ENCODE assay signal across 8 mouse cellular contexts in genomic region chr9:44391466-44391865, GRCm38 (mm10). TPM values are rescaled to one million over a fixed set of nuclear protein-coding genes. Genes with fewer than 3 reads are reported as not detected.
DNase-seq lines count a peak whose midpoint lies in the region; ATAC-seq and TF ChIP-seq lines count a peak whose summit lies in the region.

No protein-coding gene starts in this region.

- peak; percentile 84 for DNase-seq in hindbrain, embryonic 11.5 days (ENCODE audit: low spot score)
- peak; percentile 42 for DNase-seq in limb, embryonic 14.5 days (ENCODE audit: low spot score)

- no peak overlapping the region for H3K9ac ChIP-seq in hindbrain, embryonic 11.5 days (ENCODE audit: low read depth, low read length)
- no peak overlapping the region for H3K9ac ChIP-seq in hindbrain, embryonic 12.5 days
- H3K9ac ChIP-seq in forebrain, embryonic 13.5 days, result no peak overlapping the region
- H3K9ac ChIP-seq in intestine, embryonic 16.5 days (ENCODE audit: low read depth, low read length), result no peak overlapping the region
- no peak overlapping the region for H3K9ac ChIP-seq in limb, embryonic 14.5 days (ENCODE audit: low read depth, low read length, severe bottlenecking)
- no peak overlapping the region for H3K9ac ChIP-seq in midbrain, embryonic 16.5 days (ENCODE audit: low read depth, low read length)
- no peak overlapping the region for H3K9ac ChIP-seq in stomach, embryonic 14.5 days (replicated peaks; ENCODE audit: low read depth, low read length)

- H3K27me3 ChIP-seq in hindbrain, embryonic 11.5 days (ENCODE audit: control insufficient read depth, insufficient read depth, low read length), result no peaks in the 10 kb centered on the region
- H3K27me3 ChIP-seq in hindbrain, embryonic 12.5 days, result no peaks in the 10 kb centered on the region
- no peaks in the 10 kb centered on the region for H3K27me3 ChIP-seq in forebrain, embryonic 13.5 days
- H3K27me3 ChIP-seq in intestine, embryonic 16.5 days (replicated peaks; ENCODE audit: control insufficient read depth, insufficient read depth, low read length), result no peaks in the 10 kb centered on the region
- no peaks in the 10 kb centered on the region for H3K27me3 ChIP-seq in limb, embryonic 14.5 days (ENCODE audit: control insufficient read depth, insufficient read depth, low read length)
- no peaks in the 10 kb centered on the region for H3K27me3 ChIP-seq in midbrain, embryonic 16.5 days (ENCODE audit: control insufficient read depth, insufficient read depth, low read depth, low read length)
- H3K27me3 ChIP-seq in stomach, embryonic 14.5 days (ENCODE audit: control insufficient read depth, insufficient read depth, low read length), result no peaks in the 10 kb centered on the region

- TF ChIP-seq CTCF in bone marrow macrophage, adult 2 months (IDR thresholded peaks at IDR 0.05; ENCODE audit: low read depth, low read length), result peak; percentile 52

- 47% methylated on average over 4 of the region's 4 CpGs for WGBS in hindbrain, embryonic 11.5 days
- WGBS in hindbrain, embryonic 12.5 days, result 43% methylated on average over 4 of the region's 4 CpGs
- 43% methylated on average over 4 of the region's 4 CpGs for WGBS in forebrain, embryonic 13.5 days
- WGBS in intestine, embryonic 16.5 days, result 43% methylated on average over 4 of the region's 4 CpGs
- 35% methylated on average over 4 of the region's 4 CpGs for WGBS in limb, embryonic 14.5 days
- WGBS in midbrain, embryonic 16.5 days, result 40% methylated on average over 4 of the region's 4 CpGs
- 41% methylated on average over 4 of the region's 4 CpGs for WGBS in stomach, embryonic 14.5 days

- no peak overlapping the region for H3K4me3 ChIP-seq in hindbrain, embryonic 11.5 days (ENCODE audit: low read depth, low read length)
- H3K4me3 ChIP-seq in hindbrain, embryonic 12.5 days, result no peak overlapping the region
- H3K4me3 ChIP-seq in bone marrow macrophage, adult 2 months (ENCODE audit: insufficient read depth, low read length), result no peak overlapping the region
- no peak overlapping the region for H3K4me3 ChIP-seq in forebrain, embryonic 13.5 days
- no peak overlapping the region for H3K4me3 ChIP-seq in intestine, embryonic 16.5 days (ENCODE audit: low read length)
- no peak overlapping the region for H3K4me3 ChIP-seq in limb, embryonic 14.5 days (replicated peaks; ENCODE audit: low read length)
- H3K4me3 ChIP-seq in midbrain, embryonic 16.5 days (ENCODE audit: low read depth, low read length), result no peak overlapping the region
- no peak overlapping the region for H3K4me3 ChIP-seq in stomach, embryonic 14.5 days (ENCODE audit: low read depth, low read length)

- peaks cover 18% of the 10 kb centered on the region for H3K36me3 ChIP-seq in hindbrain, embryonic 11.5 days (ENCODE audit: control insufficient read depth, insufficient read depth, low read length)
- H3K36me3 ChIP-seq in hindbrain, embryonic 12.5 days, result peaks cover 56% of the 10 kb centered on the region
- peaks cover 53% of the 10 kb centered on the region for H3K36me3 ChIP-seq in forebrain, embryonic 13.5 days (ENCODE audit: poor library complexity, severe bottlenecking)
- peaks cover 23% of the 10 kb centered on the region for H3K36me3 ChIP-seq in intestine, embryonic 16.5 days (ENCODE audit: control insufficient read depth, insufficient read depth, low read length)
- H3K36me3 ChIP-seq in limb, embryonic 14.5 days (ENCODE audit: control insufficient read depth, insufficient read depth, low read length), result peaks cover 59% of the 10 kb centered on the region
- peaks cover 33% of the 10 kb centered on the region for H3K36me3 ChIP-seq in midbrain, embryonic 16.5 days (ENCODE audit: control insufficient read depth, insufficient read depth, low read length)
- peaks cover 45% of the 10 kb centered on the region for H3K36me3 ChIP-seq in stomach, embryonic 14.5 days (ENCODE audit: control insufficient read depth, insufficient read depth, low read length)

- H3K4me1 ChIP-seq in hindbrain, embryonic 11.5 days (replicated peaks; ENCODE audit: control insufficient read depth, insufficient read depth, low read length), result no peaks in the 10 kb centered on the region
- H3K4me1 ChIP-seq in hindbrain, embryonic 12.5 days, result peaks cover 3% of the 10 kb centered on the region; the same call in 1 of the 2 replicates
- peaks cover 10% of the 10 kb centered on the region for H3K4me1 ChIP-seq in bone marrow macrophage, adult 2 months (ENCODE audit: control insufficient read depth, insufficient read depth, low read length)
- no peaks in the 10 kb centered on the region for H3K4me1 ChIP-seq in forebrain, embryonic 13.5 days
- 0 out of 2 replicates have a peak, but pooled peaks cover 3% of the 10 kb centered on the region for H3K4me1 ChIP-seq in intestine, embryonic 16.5 days (ENCODE audit: control insufficient read depth, insufficient read depth, low read length)
- no peaks in the 10 kb centered on the region for H3K4me1 ChIP-seq in limb, embryonic 14.5 days (ENCODE audit: control insufficient read depth, insufficient read depth, low read length)
- H3K4me1 ChIP-seq in midbrain, embryonic 16.5 days (ENCODE audit: control insufficient read depth, insufficient read depth, low read length), result no peaks in the 10 kb centered on the region
- H3K4me1 ChIP-seq in stomach, embryonic 14.5 days (ENCODE audit: control insufficient read depth, insufficient read depth, low read length), result 0 out of 2 replicates have a peak, but pooled peaks cover 3% of the 10 kb centered on the region

- H3K27ac ChIP-seq in hindbrain, embryonic 11.5 days (ENCODE audit: low read depth, low read length), result no peak overlapping the region
- no peak overlapping the region for H3K27ac ChIP-seq in hindbrain, embryonic 12.5 days
- H3K27ac ChIP-seq in bone marrow macrophage, adult 2 months (ENCODE audit: insufficient read depth, low read depth, low read length), result no peak overlapping the region
- no peak overlapping the region for H3K27ac ChIP-seq in forebrain, embryonic 13.5 days
- H3K27ac ChIP-seq in intestine, embryonic 16.5 days (ENCODE audit: low read length), result no peak overlapping the region
- no peak overlapping the region for H3K27ac ChIP-seq in limb, embryonic 14.5 days (replicated peaks; ENCODE audit: low read depth, low read length)
- H3K27ac ChIP-seq in midbrain, embryonic 16.5 days (ENCODE audit: low read length), result no peak overlapping the region
- no peak overlapping the region for H3K27ac ChIP-seq in stomach, embryonic 14.5 days (ENCODE audit: low read length)

- H3K4me2 ChIP-seq in hindbrain, embryonic 11.5 days (replicated peaks; ENCODE audit: low read depth, low read length), result no peak overlapping the region
- H3K4me2 ChIP-seq in hindbrain, embryonic 12.5 days (replicated peaks), result no peak overlapping the region
- no peak overlapping the region for H3K4me2 ChIP-seq in forebrain, embryonic 13.5 days
- no peak overlapping the region for H3K4me2 ChIP-seq in intestine, embryonic 16.5 days (ENCODE audit: low read depth, low read length)
- H3K4me2 ChIP-seq in limb, embryonic 14.5 days (replicated peaks; ENCODE audit: low read depth, low read length, severe bottlenecking), result no peak overlapping the region
- no peak overlapping the region for H3K4me2 ChIP-seq in midbrain, embryonic 16.5 days (ENCODE audit: low read length)
- H3K4me2 ChIP-seq in stomach, embryonic 14.5 days (replicated peaks; ENCODE audit: low read depth, low read length), result no peak overlapping the region

- TF ChIP-seq POLR2A in bone marrow macrophage, adult 2 months (IDR thresholded peaks at IDR 0.05; ENCODE audit: borderline replicate concordance, low read depth, low read length), result no peak
- no peak for TF ChIP-seq POLR2A in limb, embryonic 14.5 days (IDR thresholded peaks at IDR 0.05; ENCODE audit: borderline replicate concordance, extremely low read depth, insufficient read depth, insufficient read length)

- H3K9me3 ChIP-seq in hindbrain, embryonic 11.5 days (ENCODE audit: control insufficient read depth, low read length), result no peaks in the 10 kb centered on the region
- no peaks in the 10 kb centered on the region for H3K9me3 ChIP-seq in hindbrain, embryonic 12.5 days (replicated peaks)
- no peaks in the 10 kb centered on the region for H3K9me3 ChIP-seq in forebrain, embryonic 13.5 days (replicated peaks)
- no peaks in the 10 kb centered on the region for H3K9me3 ChIP-seq in intestine, embryonic 16.5 days (ENCODE audit: control insufficient read depth, low read length)
- no peaks in the 10 kb centered on the region for H3K9me3 ChIP-seq in limb, embryonic 14.5 days (ENCODE audit: control insufficient read depth, low read length)
- H3K9me3 ChIP-seq in midbrain, embryonic 16.5 days (replicated peaks; ENCODE audit: control insufficient read depth, low read length, poor library complexity, severe bottlenecking), result no peaks in the 10 kb centered on the region
- no peaks in the 10 kb centered on the region for H3K9me3 ChIP-seq in stomach, embryonic 14.5 days (ENCODE audit: control insufficient read depth, low read depth, low read length)

- 0 out of 2 replicates have a peak, but pooled peaks have one; percentile 47 for ATAC-seq in hindbrain, embryonic 11.5 days (ENCODE audit: low FRiP score)
- ATAC-seq in hindbrain, embryonic 12.5 days (ENCODE audit: low FRiP score), result no peak
- 0 out of 2 replicates have a peak, but pooled peaks have one; percentile 51 for ATAC-seq in forebrain, embryonic 13.5 days
- ATAC-seq in intestine, embryonic 16.5 days, result peak; percentile 27
- peak; percentile 55 for ATAC-seq in limb, embryonic 14.5 days (ENCODE audit: low FRiP score, low read depth)
- ATAC-seq in midbrain, embryonic 16.5 days, result 0 out of 2 replicates have a peak, but pooled peaks have one; percentile 52
- peak; percentile 37; the same call in 1 of the 2 replicates for ATAC-seq in stomach, embryonic 14.5 days (ENCODE audit: insufficient number of reproducible peaks, insufficient read depth, low FRiP score, low read depth)

RNA-seq across cellular contexts. Expression of gene Slc37a4, which starts 5.2 kb away (rescaled TPM):
- polyA plus RNA-seq in hindbrain, embryonic 11.5 days (2014; fragmentation: Nextera tagmentation; extraction: Ambion mirVana), result 27.9 and 31.5 TPM in 2 replicates
- 38.7 TPM in 2 replicates for polyA plus RNA-seq in hindbrain, embryonic 12.5 days (2016; fragmentation: Nextera tagmentation; extraction: Ambion mirVana)
- polyA plus RNA-seq in bone marrow macrophage, adult 2 months (2012; ENCODE audit: insufficient read depth, insufficient read length, missing spikeins), result 9.4 and 11.5 TPM in 2 replicates
- polyA plus RNA-seq in forebrain, embryonic 13.5 days (2015; fragmentation: Nextera tagmentation; extraction: Ambion mirVana), result 23.3 and 29.6 TPM in 2 replicates
- 87.2 and 101 TPM in 2 replicates for polyA plus RNA-seq in intestine, embryonic 16.5 days (2015; fragmentation: Nextera tagmentation; extraction: Ambion mirVana)
- 17.5 and 21.6 TPM in 2 replicates for polyA plus RNA-seq in limb, embryonic 14.5 days (2012; rRNA removed)
- 12.5 and 16.0 TPM in 2 replicates for polyA plus RNA-seq in limb, embryonic 14.5 days (2014; fragmentation: Nextera tagmentation; extraction: Ambion mirVana)
- 43.1 and 46.6 TPM in 2 replicates for polyA plus RNA-seq in midbrain, embryonic 16.5 days (2015; fragmentation: Nextera tagmentation; extraction: Ambion mirVana)
- 22.3 and 23.7 TPM in 2 replicates for polyA plus RNA-seq in stomach, embryonic 14.5 days (2014; fragmentation: Nextera tagmentation; extraction: Ambion mirVana)

RNA-seq across cellular contexts. Expression of gene Hyou1, which starts 12.2 kb away (rescaled TPM):
- polyA plus RNA-seq in hindbrain, embryonic 11.5 days (2014; fragmentation: Nextera tagmentation; extraction: Ambion mirVana), result 29.7 and 31.8 TPM in 2 replicates
- 35.8 and 39.1 TPM in 2 replicates for polyA plus RNA-seq in hindbrain, embryonic 12.5 days (2016; fragmentation: Nextera tagmentation; extraction: Ambion mirVana)
- 32.8 and 33.6 TPM in 2 replicates for polyA plus RNA-seq in bone marrow macrophage, adult 2 months (2012; ENCODE audit: insufficient read depth, insufficient read length, missing spikeins)
- 22.4 and 26.5 TPM in 2 replicates for polyA plus RNA-seq in forebrain, embryonic 13.5 days (2015; fragmentation: Nextera tagmentation; extraction: Ambion mirVana)
- polyA plus RNA-seq in intestine, embryonic 16.5 days (2015; fragmentation: Nextera tagmentation; extraction: Ambion mirVana), result 36.5 and 41.2 TPM in 2 replicates
- 64.1 and 64.4 TPM in 2 replicates for polyA plus RNA-seq in limb, embryonic 14.5 days (2012; rRNA removed)
- polyA plus RNA-seq in limb, embryonic 14.5 days (2014; fragmentation: Nextera tagmentation; extraction: Ambion mirVana), result 27.5 and 28.5 TPM in 2 replicates
- 26.8 and 28.2 TPM in 2 replicates for polyA plus RNA-seq in midbrain, embryonic 16.5 days (2015; fragmentation: Nextera tagmentation; extraction: Ambion mirVana)
- polyA plus RNA-seq in stomach, embryonic 14.5 days (2014; fragmentation: Nextera tagmentation; extraction: Ambion mirVana), result 22.1 and 29.4 TPM in 2 replicates

RNA-seq across cellular contexts. Expression of gene Rps25, which starts 15.5 kb away (rescaled TPM):
- polyA plus RNA-seq in hindbrain, embryonic 11.5 days (2014; fragmentation: Nextera tagmentation; extraction: Ambion mirVana), result 1,535 and 1,670 TPM in 2 replicates
- 1,265 and 1,340 TPM in 2 replicates for polyA plus RNA-seq in hindbrain, embryonic 12.5 days (2016; fragmentation: Nextera tagmentation; extraction: Ambion mirVana)
- 2,665 and 2,801 TPM in 2 replicates for polyA plus RNA-seq in bone marrow macrophage, adult 2 months (2012; ENCODE audit: insufficient read depth, insufficient read length, missing spikeins)
- 1,416 and 1,661 TPM in 2 replicates for polyA plus RNA-seq in forebrain, embryonic 13.5 days (2015; fragmentation: Nextera tagmentation; extraction: Ambion mirVana)
- polyA plus RNA-seq in intestine, embryonic 16.5 days (2015; fragmentation: Nextera tagmentation; extraction: Ambion mirVana), result 1,622 and 1,645 TPM in 2 replicates
- 680 and 1,089 TPM in 2 replicates for polyA plus RNA-seq in limb, embryonic 14.5 days (2012; rRNA removed)
- polyA plus RNA-seq in limb, embryonic 14.5 days (2014; fragmentation: Nextera tagmentation; extraction: Ambion mirVana), result 2,627 and 2,837 TPM in 2 replicates
- 826 and 926 TPM in 2 replicates for polyA plus RNA-seq in midbrain, embryonic 16.5 days (2015; fragmentation: Nextera tagmentation; extraction: Ambion mirVana)
- 2,532 and 2,694 TPM in 2 replicates for polyA plus RNA-seq in stomach, embryonic 14.5 days (2014; fragmentation: Nextera tagmentation; extraction: Ambion mirVana)

RNA-seq across cellular contexts. Expression of gene Trappc4, which starts 15.9 kb away (rescaled TPM):
- polyA plus RNA-seq in hindbrain, embryonic 11.5 days (2014; fragmentation: Nextera tagmentation; extraction: Ambion mirVana), result 255 and 264 TPM in 2 replicates
- polyA plus RNA-seq in hindbrain, embryonic 12.5 days (2016; fragmentation: Nextera tagmentation; extraction: Ambion mirVana), result 256 and 259 TPM in 2 replicates
- 64.9 and 82.4 TPM in 2 replicates for polyA plus RNA-seq in bone marrow macrophage, adult 2 months (2012; ENCODE audit: insufficient read depth, insufficient read length, missing spikeins)
- 311 and 314 TPM in 2 replicates for polyA plus RNA-seq in forebrain, embryonic 13.5 days (2015; fragmentation: Nextera tagmentation; extraction: Ambion mirVana)
- polyA plus RNA-seq in intestine, embryonic 16.5 days (2015; fragmentation: Nextera tagmentation; extraction: Ambion mirVana), result 110 and 122 TPM in 2 replicates
- polyA plus RNA-seq in limb, embryonic 14.5 days (2012; rRNA removed), result 81.5 and 85.7 TPM in 2 replicates
- polyA plus RNA-seq in limb, embryonic 14.5 days (2014; fragmentation: Nextera tagmentation; extraction: Ambion mirVana), result 127 and 144 TPM in 2 replicates
- 330 and 343 TPM in 2 replicates for polyA plus RNA-seq in midbrain, embryonic 16.5 days (2015; fragmentation: Nextera tagmentation; extraction: Ambion mirVana)
- 118 and 123 TPM in 2 replicates for polyA plus RNA-seq in stomach, embryonic 14.5 days (2014; fragmentation: Nextera tagmentation; extraction: Ambion mirVana)

RNA-seq across cellular contexts. Expression of gene Ccdc84, which starts 26.9 kb away (rescaled TPM):
- polyA plus RNA-seq in hindbrain, embryonic 11.5 days (2014; fragmentation: Nextera tagmentation; extraction: Ambion mirVana), result 21.7 and 22.0 TPM in 2 replicates
- polyA plus RNA-seq in hindbrain, embryonic 12.5 days (2016; fragmentation: Nextera tagmentation; extraction: Ambion mirVana), result 32.9 and 36.7 TPM in 2 replicates
- 39.3 and 50.2 TPM in 2 replicates for polyA plus RNA-seq in bone marrow macrophage, adult 2 months (2012; ENCODE audit: insufficient read depth, insufficient read length, missing spikeins)
- polyA plus RNA-seq in forebrain, embryonic 13.5 days (2015; fragmentation: Nextera tagmentation; extraction: Ambion mirVana), result 29.1 and 30.3 TPM in 2 replicates
- 23.3 and 25.9 TPM in 2 replicates for polyA plus RNA-seq in intestine, embryonic 16.5 days (2015; fragmentation: Nextera tagmentation; extraction: Ambion mirVana)
- polyA plus RNA-seq in limb, embryonic 14.5 days (2012; rRNA removed), result 54.3 and 57.3 TPM in 2 replicates
- 24.8 and 25.4 TPM in 2 replicates for polyA plus RNA-seq in limb, embryonic 14.5 days (2014; fragmentation: Nextera tagmentation; extraction: Ambion mirVana)
- 35.7 and 39.2 TPM in 2 replicates for polyA plus RNA-seq in midbrain, embryonic 16.5 days (2015; fragmentation: Nextera tagmentation; extraction: Ambion mirVana)
- polyA plus RNA-seq in stomach, embryonic 14.5 days (2014; fragmentation: Nextera tagmentation; extraction: Ambion mirVana), result 27.0 and 30.7 TPM in 2 replicates
